Mouse (Mus musculus) thymus, postnatal 36 days (tissue): ENCODE results near the gene Macf1.

Experiments used
- DNase-seq, 2 experiments: peaks; one replicate each; pipeline ENCODE4 v3.0.0; 2022; ENCODE audit warnings: mixed read lengths in 2 of 2

Macf1 gene

DNA sequence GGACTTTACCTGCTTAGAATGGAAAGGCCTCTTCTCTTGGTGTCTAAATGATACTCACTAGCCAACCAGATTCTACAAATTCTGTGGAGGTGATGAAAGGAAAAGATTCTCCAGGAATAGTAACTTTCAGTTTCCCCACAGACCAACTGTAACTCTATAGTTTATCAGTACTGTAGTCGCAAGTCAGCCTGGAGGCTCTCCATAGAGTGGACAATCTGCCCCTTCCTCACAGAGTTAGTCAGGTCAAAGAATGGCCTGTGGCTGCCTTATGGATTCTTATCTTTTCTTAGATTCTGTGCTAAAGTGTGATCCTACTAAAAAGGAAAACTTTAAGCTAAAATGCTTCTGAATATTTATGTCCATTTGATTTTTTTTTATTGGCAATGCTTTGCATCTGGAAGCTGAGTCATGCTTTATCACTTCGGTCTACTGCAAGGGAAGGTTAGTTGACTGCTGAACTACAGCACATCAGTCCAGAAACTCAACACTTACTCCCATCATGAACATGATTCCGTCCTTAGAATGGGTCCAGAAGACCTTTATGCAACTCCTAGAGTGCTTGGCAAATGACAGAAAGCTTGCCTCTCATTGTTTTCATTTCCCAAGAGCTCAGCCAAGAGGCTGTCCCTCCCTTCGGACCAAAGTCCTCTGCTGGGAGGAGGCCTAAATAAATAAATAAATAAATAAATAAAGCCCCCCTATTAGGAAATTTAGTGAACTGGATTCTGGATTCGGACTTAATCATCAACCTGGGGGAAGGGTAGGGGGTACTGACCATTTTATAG is 256.1 kb downstream of the Macf1 start:
- DNase-seq: no peak

GRCm38 (mm10) chr4:123427271-123427899 is 256.8 kb downstream of the Macf1 start:
- DNase-seq: no peak

DNA sequence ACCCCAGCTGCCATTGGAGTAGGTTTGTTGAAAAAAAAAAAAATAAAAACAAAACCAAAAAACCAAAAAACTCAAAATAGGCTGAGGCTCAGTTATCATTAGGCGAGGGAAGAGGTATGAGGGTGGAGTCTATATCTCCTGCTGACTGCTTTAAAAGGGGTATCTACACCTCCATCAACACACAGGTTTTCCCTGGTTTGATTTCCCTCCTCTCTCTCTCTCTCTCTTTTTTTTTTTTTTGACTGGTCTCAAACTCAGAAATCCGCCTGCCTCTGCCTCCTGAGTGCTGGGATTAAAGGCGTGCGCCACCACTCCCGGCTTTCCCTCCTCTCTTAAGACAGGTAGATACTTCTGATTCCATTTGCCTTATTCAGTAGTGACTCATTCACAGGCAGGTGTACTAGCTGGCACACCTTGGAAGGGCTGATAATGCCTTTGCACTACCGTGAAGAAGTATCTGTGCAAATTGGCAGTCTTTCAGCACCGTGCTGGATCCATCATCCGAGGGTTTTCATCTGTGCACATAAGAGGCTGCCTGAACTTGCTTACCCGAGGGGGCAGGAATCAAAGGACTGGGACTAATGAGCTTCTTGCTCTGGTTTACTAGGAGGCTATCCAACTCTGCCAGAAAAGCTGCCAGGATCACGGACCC is 257.6 kb downstream of the Macf1 start:
- DNase-seq: no peak

GRCm38 (mm10) chr4:123425672-123426272 is 258.4 kb downstream of the Macf1 start:
- DNase-seq: no peak

- no peak for DNase-seq
Observed at GRCm38 (mm10) chr4:123424050-123424449, 260.1 kb downstream of the Macf1 start.

DNA sequence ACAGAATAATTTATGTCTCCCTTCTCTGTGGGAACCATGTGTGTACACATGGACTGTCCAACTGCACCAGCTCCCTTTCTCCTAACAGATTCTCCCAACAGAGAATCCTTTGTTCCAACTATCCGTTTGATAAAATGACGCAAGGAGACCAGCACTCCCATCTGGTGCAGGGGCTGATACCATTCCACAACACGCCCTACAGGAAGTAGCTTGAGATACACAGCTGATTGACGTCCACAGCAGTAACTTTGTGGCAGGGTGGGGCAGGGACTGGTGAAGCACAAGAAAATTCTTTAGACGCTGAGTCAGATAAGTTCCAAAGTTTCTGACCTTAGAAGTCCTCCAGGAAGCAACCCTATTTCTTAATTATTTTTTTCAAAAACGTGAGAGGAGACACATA is 261.3 kb downstream of the Macf1 start:
- no peak for DNase-seq

DNA sequence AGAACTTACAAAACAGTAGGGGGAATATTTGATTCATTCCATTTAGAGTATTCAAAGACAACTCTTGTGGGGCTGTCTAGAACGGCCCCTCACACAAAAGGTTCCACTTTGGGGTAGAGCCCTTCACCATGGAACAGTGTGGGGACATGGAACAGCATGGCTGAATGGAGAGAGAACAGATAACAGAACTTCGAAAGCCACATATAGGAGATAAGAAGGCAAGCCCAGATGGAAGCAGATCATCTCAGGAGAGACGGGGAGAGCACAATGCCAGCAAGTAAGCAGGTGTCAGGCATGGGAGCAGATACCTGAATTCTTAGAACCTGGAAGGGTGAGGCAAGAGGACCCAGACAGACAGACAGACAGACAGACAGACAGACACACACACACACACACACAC is 266.1 kb downstream of the Macf1 start:
- DNase-seq: no peak

DNA sequence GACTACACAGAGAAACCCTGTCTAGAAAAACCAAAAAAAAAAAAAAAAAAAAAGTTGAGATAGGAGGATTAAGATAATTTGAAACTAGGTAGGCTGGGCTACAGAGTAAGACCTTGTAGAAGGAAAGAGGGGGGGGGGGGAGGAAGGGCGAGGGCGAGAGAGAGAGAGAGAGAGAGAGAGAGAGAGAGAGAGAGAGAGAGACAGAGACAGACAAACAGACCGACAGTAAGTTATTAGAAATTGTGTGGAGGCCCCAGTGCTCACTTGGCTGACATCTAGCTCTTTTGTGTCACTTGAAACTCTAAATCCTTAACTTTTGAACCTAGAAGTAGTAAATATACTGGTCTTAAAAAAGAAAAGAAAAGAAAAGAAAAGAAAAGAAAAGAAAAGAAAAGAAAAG is 266.7 kb downstream of the Macf1 start:
- no peak for DNase-seq

GRCm38 (mm10) chr4:123416829-123417228 is 267.3 kb downstream of the Macf1 start:
- DNase-seq: no peak

DNA sequence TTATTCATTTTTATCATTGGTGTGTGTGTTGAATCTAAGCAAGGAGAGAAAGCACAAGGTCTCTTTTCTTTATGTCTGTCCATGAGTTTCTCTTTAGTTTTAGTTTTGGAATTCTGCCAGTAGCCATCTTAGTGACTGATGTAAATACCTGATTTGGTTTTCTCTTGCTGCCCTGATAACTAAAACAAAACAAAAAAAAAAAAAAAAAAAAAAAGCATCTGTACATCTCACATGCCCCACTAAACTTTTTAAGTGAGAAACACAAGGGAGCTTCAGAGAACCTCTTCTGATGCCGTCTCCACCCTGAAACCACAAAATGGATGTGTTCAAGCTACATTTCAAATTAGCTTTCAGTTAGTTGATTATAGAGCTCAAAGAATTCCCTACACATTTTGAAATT is 268.6 kb downstream of the Macf1 start:
- no peak for DNase-seq

DNA sequence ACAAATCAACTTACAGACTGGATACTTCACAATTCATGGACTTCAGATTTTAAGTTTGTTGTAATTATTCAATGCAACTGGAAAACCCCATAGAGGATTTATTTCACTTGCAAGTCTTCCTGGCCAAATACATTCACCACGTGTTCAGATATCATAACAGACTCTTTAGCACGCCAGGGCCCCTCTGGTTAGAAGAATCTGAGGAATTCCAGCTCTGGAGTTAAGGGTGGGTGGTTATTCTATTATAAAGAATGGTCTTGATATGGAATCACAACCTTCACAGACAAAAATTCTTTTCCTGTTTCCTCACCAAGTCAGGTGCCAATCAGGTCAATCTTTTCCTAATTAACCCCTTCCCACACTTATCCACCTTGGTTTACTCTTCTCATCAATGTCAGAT is 270.3 kb downstream of the Macf1 start:
- no peak for DNase-seq

- no peak for DNase-seq
Observed at GRCm38 (mm10) chr4:123412981-123413380, 271.2 kb downstream of the Macf1 start.

- no peak for DNase-seq
Observed at GRCm38 (mm10) chr4:123412528-123412878, 271.7 kb downstream of the Macf1 start.

DNA sequence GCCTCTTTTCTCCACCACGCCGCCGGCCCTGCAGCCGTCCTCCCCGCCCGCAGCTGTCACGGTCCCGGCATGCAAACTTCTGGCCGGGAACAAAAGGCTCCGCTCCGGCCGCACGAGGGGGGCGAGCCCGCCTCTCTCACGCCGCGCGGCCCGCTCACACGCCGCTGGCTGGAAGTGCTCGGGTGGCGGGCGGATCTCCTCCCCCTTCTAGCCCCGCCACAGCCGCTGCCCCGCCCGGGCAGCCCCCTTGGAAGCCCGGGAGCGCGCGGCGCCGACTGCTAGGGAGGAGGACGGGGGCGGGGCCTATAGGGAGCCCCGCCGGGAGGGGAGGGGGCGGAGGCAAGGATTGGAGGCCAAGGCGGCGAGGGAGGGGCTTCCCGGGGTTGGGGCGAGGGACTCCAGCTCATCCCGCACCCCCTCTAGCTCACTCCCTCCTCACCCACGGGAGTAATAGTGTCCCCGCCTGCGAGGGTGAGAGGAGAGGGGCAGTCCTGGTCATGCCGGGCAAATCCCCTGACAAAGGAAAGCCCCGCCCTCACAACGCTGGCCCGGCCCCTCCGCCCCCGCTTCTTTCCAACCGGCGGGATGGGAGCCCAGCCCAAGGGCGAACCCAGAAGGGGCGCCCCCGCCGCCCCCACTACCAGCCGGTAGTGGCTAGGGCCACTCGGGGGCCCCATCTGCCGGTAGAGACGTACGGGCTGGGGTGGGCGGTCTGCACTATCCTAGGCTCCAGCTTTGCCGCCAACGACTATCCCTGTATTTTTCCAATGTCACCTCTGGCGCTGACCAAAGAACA is 272.2 kb downstream of the Macf1 start:
- peak; percentile 86 to 88 for DNase-seq

- peak in 1 of 2 experiments; percentile 47 for DNase-seq
Observed at GRCm38 (mm10) chr4:123411006-123411731, 273.0 kb downstream of the Macf1 start.

DNA sequence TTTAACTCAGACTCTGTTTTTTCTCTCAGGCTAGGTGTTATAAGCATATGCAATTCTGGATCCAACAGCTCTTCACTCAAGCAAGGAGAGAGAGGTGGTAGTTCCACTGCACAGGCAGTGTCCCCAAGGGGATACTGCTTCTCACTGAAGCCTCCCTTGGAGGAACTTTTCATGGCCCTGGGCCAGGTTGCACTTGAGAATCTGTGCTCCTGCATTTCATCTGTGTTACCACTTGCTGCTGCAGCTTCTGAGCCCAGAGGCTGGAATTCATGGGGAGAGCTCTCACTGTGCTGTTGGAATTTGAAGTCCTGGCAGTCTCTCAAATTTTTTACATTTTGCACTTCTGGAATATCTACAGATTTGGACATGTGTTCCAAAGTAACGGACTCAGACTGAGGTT is 274.4 kb downstream of the Macf1 start:
- DNase-seq: no peak

- DNase-seq: no peak
Observed at GRCm38 (mm10) chr4:123409034-123409692, 275.0 kb downstream of the Macf1 start.

DNA sequence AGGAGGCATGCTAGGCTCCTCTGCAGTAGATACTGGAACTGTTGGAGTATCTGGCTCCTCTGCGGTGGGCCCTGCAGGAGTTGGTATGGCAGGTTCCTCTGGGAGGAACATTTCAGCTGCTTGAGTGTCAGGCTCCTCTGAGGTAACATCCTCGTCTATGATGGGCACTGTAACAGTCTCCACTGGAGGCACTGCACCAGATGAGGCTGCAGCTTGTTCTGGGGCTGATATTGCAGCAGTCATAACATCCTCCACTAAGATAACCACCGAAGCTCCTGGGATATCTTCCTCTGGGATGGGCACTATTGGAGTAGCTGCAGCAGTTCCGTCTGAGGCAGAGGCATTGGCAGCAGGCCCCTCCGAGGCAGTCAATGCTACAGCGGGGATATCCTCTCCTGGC is 276.4 kb downstream of the Macf1 start:
- DNase-seq: no peak

DNA sequence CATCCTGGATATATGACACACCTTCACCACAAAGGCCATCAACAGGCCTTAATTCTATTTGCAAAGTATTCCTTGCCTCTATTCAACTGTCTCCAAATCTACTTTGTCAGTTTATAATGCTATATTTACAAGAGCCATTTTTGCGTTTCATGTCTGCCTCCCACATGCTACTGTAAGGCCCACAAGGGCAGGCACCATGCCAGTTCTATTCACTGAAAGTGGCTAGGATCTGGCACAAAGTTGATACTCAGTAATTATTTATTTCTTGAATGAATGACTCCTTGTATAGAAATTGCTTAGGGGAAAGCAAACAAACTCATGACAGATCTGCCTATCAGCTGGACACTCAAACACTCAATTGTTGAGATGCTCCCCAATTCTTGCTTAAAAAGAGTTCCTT is 280.1 kb downstream of the Macf1 start:
- no peak for DNase-seq

- DNase-seq: no peak
Observed at GRCm38 (mm10) chr4:123402244-123402643, 281.9 kb downstream of the Macf1 start.

GRCm38 (mm10) chr4:123401265-123401664 is 282.9 kb downstream of the Macf1 start:
- DNase-seq: no peak
